Mouse (Mus musculus) urinary bladder, adult 2 months (tissue): ENCODE data around the gene Arhgef19. TPM values are rescaled to one million over a fixed set of nuclear protein-coding genes. Genes with fewer than 3 reads are reported as not detected.

Source experiments
- DNase-seq: peaks from one replicate; pipeline ENCODE4 v3.0.0; 2022; ENCODE audit warnings: low spot score
- polyA plus RNA-seq: library from polyadenylated mRNA; depleted of rRNA; stranded (reverse); fragments of >200 nt; gene quantifications from 2 replicates; pipeline ENCODE4 v1.2.3, GENCODE M21; 2012

The Arhgef19 gene
- polyA plus RNA-seq, 1 experiment: 8.3 TPM

GRCm38 (mm10) chr4:141265979-141266637 is 26.8 kb downstream of the Arhgef19 start:
- no peak for DNase-seq

GRCm38 (mm10) chr4:141267250-141267649 is 28.0 kb downstream of the Arhgef19 start:
- DNase-seq: no peak

GRCm38 (mm10) chr4:141267837-141268236 is 28.5 kb downstream of the Arhgef19 start:
- no peak for DNase-seq

GRCm38 (mm10) chr4:141268350-141268749 is 29.1 kb downstream of the Arhgef19 start:
- DNase-seq: no peak

- DNase-seq: no peak
Observed at GRCm38 (mm10) chr4:141269080-141269479, 29.8 kb downstream of the Arhgef19 start.

- DNase-seq: no peak
Observed at GRCm38 (mm10) chr4:141270201-141270940, 31.1 kb downstream of the Arhgef19 start.

- DNase-seq: no peak
Observed at GRCm38 (mm10) chr4:141271228-141271627, 31.9 kb downstream of the Arhgef19 start.

GRCm38 (mm10) chr4:141271721-141272120 is 32.4 kb downstream of the Arhgef19 start:
- DNase-seq: no peak

GRCm38 (mm10) chr4:141272878-141273277 is 33.6 kb downstream of the Arhgef19 start:
- no peak for DNase-seq

GRCm38 (mm10) chr4:141273296-141273695 is 34.0 kb downstream of the Arhgef19 start:
- DNase-seq: peak; percentile 83

GRCm38 (mm10) chr4:141274485-141275341 is 35.4 kb downstream of the Arhgef19 start:
- DNase-seq: no peak

GRCm38 (mm10) chr4:141277157-141277556 is 37.9 kb downstream of the Arhgef19 start:
- no peak for DNase-seq

- DNase-seq: peak; percentile 75
Observed at GRCm38 (mm10) chr4:141278154-141278553, 38.9 kb downstream of the Arhgef19 start.

- no peak for DNase-seq
Observed at GRCm38 (mm10) chr4:141279327-141279726, 40.0 kb downstream of the Arhgef19 start.

- DNase-seq: no peak
Observed at GRCm38 (mm10) chr4:141279783-141280182, 40.5 kb downstream of the Arhgef19 start.

GRCm38 (mm10) chr4:141280471-141280870 is 41.2 kb downstream of the Arhgef19 start:
- no peak for DNase-seq

GRCm38 (mm10) chr4:141281153-141281552 is 41.9 kb downstream of the Arhgef19 start:
- no peak for DNase-seq

- DNase-seq: no peak
Observed at GRCm38 (mm10) chr4:141281578-141281977, 42.3 kb downstream of the Arhgef19 start.

- no peak for DNase-seq
Observed at GRCm38 (mm10) chr4:141282087-141282486, 42.8 kb downstream of the Arhgef19 start.

GRCm38 (mm10) chr4:141282623-141283022 is 43.3 kb downstream of the Arhgef19 start:
- DNase-seq: no peak

- DNase-seq: no peak
Observed at GRCm38 (mm10) chr4:141283176-141283878, 44.0 kb downstream of the Arhgef19 start.
